In the genomic region with DNA sequence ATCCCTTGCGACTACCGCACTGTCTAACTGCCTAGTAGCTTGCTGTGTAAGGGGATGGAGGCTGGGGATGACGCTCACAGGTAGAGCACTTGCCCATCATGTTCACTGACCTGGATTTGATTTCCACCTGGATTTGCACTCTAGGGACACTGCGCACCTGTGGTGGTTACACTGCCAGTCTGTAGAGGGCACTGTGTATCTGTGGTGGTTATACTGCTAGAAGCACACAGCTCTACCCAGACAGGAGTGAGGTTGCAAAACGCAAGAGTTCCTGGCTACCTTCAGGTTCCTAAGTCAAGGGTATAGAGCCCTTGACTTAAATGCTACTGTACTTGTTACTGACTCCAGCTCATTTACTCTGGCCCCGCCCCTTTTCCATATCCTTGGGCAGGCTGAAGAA, we compare ENCODE assay signal across 11 mouse cellular contexts. TPM values are rescaled to one million over a fixed set of nuclear protein-coding genes. Genes with fewer than 3 reads are reported as not detected.
DNase-seq lines count a peak whose midpoint lies in the region; ATAC-seq and TF ChIP-seq lines count a peak whose summit lies in the region.
"Had no signal": no experiment of that assay in that cellular context is flagged by ENCODE, and none has a peak within 500 bp of the region (broad histone marks: within the 10 kb centered on the region; RNA-seq: fewer than 3 reads in every experiment).

No protein-coding gene starts in this region.

- H3K9me3 ChIP-seq in intestine, embryonic 15.5 days = no peaks in the 10 kb centered on the region
- no peaks in the 10 kb centered on the region for H3K9me3 ChIP-seq in intestine, embryonic 16.5 days (ENCODE audit: control insufficient read depth, low read length)
- H3K9me3 ChIP-seq in stomach, postnatal 0 days (ENCODE audit: control insufficient read depth, low read length) = no peaks in the 10 kb centered on the region

- no peak overlapping the region for H3K4me2 ChIP-seq in intestine, embryonic 15.5 days (replicated peaks)
- no peak overlapping the region for H3K4me2 ChIP-seq in intestine, embryonic 16.5 days (ENCODE audit: low read depth, low read length)
- H3K4me2 ChIP-seq in stomach, postnatal 0 days (replicated peaks; ENCODE audit: low read depth) = no peak overlapping the region

- peak; percentile 50; the same call in 1 of the 2 replicates for ATAC-seq in intestine, embryonic 15.5 days
- no peak; the same call in 1 of the 2 replicates for ATAC-seq in intestine, embryonic 16.5 days
- peak; percentile 75 for ATAC-seq in erythroblast, adult 5-6 weeks (replicated peaks; ENCODE audit: low FRiP score, poor library complexity, severe bottlenecking)
- ATAC-seq in stomach, postnatal 0 days (ENCODE audit: low FRiP score, low TSS enrichment) = peak; percentile 82
- ATAC-seq: inflammation-experienced regulatory T-cells, adult 6 months had no signal

- H3K4me1 ChIP-seq in intestine, embryonic 15.5 days (replicated peaks) = peaks cover 12% of the 10 kb centered on the region
- peaks cover 11% of the 10 kb centered on the region for H3K4me1 ChIP-seq in intestine, embryonic 16.5 days (ENCODE audit: control insufficient read depth, insufficient read depth, low read length)
- H3K4me1 ChIP-seq in stomach, postnatal 0 days (replicated peaks; ENCODE audit: control insufficient read depth, insufficient read depth) = no peaks in the 10 kb centered on the region; the same call in 1 of the 2 replicates

- no peaks in the 10 kb centered on the region for H3K36me3 ChIP-seq in intestine, embryonic 15.5 days
- H3K36me3 ChIP-seq in intestine, embryonic 16.5 days (ENCODE audit: control insufficient read depth, insufficient read depth, low read length) = no peaks in the 10 kb centered on the region
- H3K36me3 ChIP-seq in stomach, postnatal 0 days (ENCODE audit: control insufficient read depth, insufficient read depth, low read length) = no peaks in the 10 kb centered on the region

- no peak overlapping the region for H3K9ac ChIP-seq in intestine, embryonic 15.5 days
- H3K9ac ChIP-seq in intestine, embryonic 16.5 days (ENCODE audit: low read depth, low read length) = no peak overlapping the region
- no peak overlapping the region for H3K9ac ChIP-seq in stomach, postnatal 0 days (ENCODE audit: low read length)

- no peak for TF ChIP-seq EP300 in stomach, postnatal 0 days (optimal IDR thresholded peaks at IDR 0.05)

- peak; percentile 72 for TF ChIP-seq CTCF in stomach, postnatal 0 days (IDR thresholded peaks at IDR 0.05; ENCODE audit: low read depth)

- H3K4me3 ChIP-seq in intestine, embryonic 15.5 days (replicated peaks) = no peak overlapping the region
- no peak overlapping the region for H3K4me3 ChIP-seq in intestine, embryonic 16.5 days (ENCODE audit: low read length)
- H3K4me3 ChIP-seq in stomach, postnatal 0 days (ENCODE audit: low read depth, low read length) = no peak overlapping the region

- H3K27me3 ChIP-seq in intestine, embryonic 15.5 days (replicated peaks) = no peaks in the 10 kb centered on the region
- H3K27me3 ChIP-seq in intestine, embryonic 16.5 days (replicated peaks; ENCODE audit: control insufficient read depth, insufficient read depth, low read length) = no peaks in the 10 kb centered on the region
- no peaks in the 10 kb centered on the region for H3K27me3 ChIP-seq in stomach, postnatal 0 days (ENCODE audit: control insufficient read depth, insufficient read depth, low read length)

- no peak overlapping the region for H3K27ac ChIP-seq in intestine, embryonic 15.5 days
- no peak overlapping the region for H3K27ac ChIP-seq in intestine, embryonic 16.5 days (ENCODE audit: low read length)
- no peak overlapping the region for H3K27ac ChIP-seq in stomach, postnatal 0 days (replicated peaks)

- DNase-seq in thymus, postnatal 0 days (ENCODE audit: low spot score) = peak; percentile 50
- DNase-seq in thymus, postnatal 25 days = no peak
- DNase-seq in stomach, postnatal 0 days (ENCODE audit: low spot score) = no peak
- no peak for DNase-seq in spleen, postnatal 4 days (ENCODE audit: low spot score in 2 of 2)
- DNase-seq in adrenal gland, postnatal 36 days = no peak
- DNase-seq: adrenal gland, postnatal 10 days; cerebellum, postnatal 10 days had no signal

- 87% methylated on average over 6 of the region's 6 CpGs for WGBS in intestine, embryonic 15.5 days
- 87% methylated on average over 6 of the region's 6 CpGs for WGBS in intestine, embryonic 16.5 days
- WGBS in stomach, postnatal 0 days = 80% methylated on average over 6 of the region's 6 CpGs

RNA-seq across cellular contexts. Expression of a gene that starts 34.8 kb away (rescaled TPM):
- 69.9 and 72.4 TPM in 2 replicates for polyA plus RNA-seq in intestine, embryonic 15.5 days (2015; fragmentation: Nextera tagmentation; extraction: Ambion mirVana)
- 53.9 and 64.5 TPM in 2 replicates for polyA plus RNA-seq in intestine, embryonic 16.5 days (2015; fragmentation: Nextera tagmentation; extraction: Ambion mirVana)
- polyA plus RNA-seq in thymus, postnatal 0 days (2015; fragmentation: Nextera tagmentation; extraction: Ambion mirVana) = 47.5 and 52.3 TPM in 2 replicates
- 4.2 and 5.9 TPM in 2 replicates for total RNA-seq in erythroblast, adult 5-6 weeks (2015; ENCODE audit: low replicate concordance)
- 3.2 and 4.2 TPM in 2 replicates for total RNA-seq in erythroblast, adult 5-6 weeks (2017; ENCODE audit: low replicate concordance)
- 39.6 and 41.6 TPM in 2 replicates for polyA plus RNA-seq in stomach, postnatal 0 days (2015; fragmentation: Nextera tagmentation; extraction: Ambion mirVana)
- total RNA-seq in adrenal gland, postnatal 36 days (2021) = 10 to 100 TPM; 43.3 to 67.7 TPM

RNA-seq across cellular contexts. Expression of a gene that starts 35.0 kb away (rescaled TPM):
- polyA plus RNA-seq in intestine, embryonic 15.5 days (2015; fragmentation: Nextera tagmentation; extraction: Ambion mirVana) = 18.2 and 20.5 TPM in 2 replicates
- 16.7 and 18.1 TPM in 2 replicates for polyA plus RNA-seq in intestine, embryonic 16.5 days (2015; fragmentation: Nextera tagmentation; extraction: Ambion mirVana)
- polyA plus RNA-seq in thymus, postnatal 0 days (2015; fragmentation: Nextera tagmentation; extraction: Ambion mirVana) = 13.9 and 16.9 TPM in 2 replicates
- total RNA-seq in erythroblast, adult 5-6 weeks (2015; ENCODE audit: low replicate concordance) = 1.9 TPM in 2 replicates
- 2.9 and 3.9 TPM in 2 replicates for total RNA-seq in erythroblast, adult 5-6 weeks (2017; ENCODE audit: low replicate concordance)
- 9.4 and 10.0 TPM in 2 replicates for polyA plus RNA-seq in stomach, postnatal 0 days (2015; fragmentation: Nextera tagmentation; extraction: Ambion mirVana)
- 10 to 100 TPM in 1 of 2 experiments, 1 to 10 TPM in 1; 7.9 to 11.5 TPM for total RNA-seq in adrenal gland, postnatal 36 days (2021)

RNA-seq across cellular contexts. Expression of a gene that starts 36.7 kb away (rescaled TPM):
- polyA plus RNA-seq in intestine, embryonic 15.5 days (2015; fragmentation: Nextera tagmentation; extraction: Ambion mirVana) = 16.4 and 17.3 TPM in 2 replicates
- polyA plus RNA-seq in intestine, embryonic 16.5 days (2015; fragmentation: Nextera tagmentation; extraction: Ambion mirVana) = 10.1 and 13.7 TPM in 2 replicates
- 20.4 and 23.6 TPM in 2 replicates for polyA plus RNA-seq in thymus, postnatal 0 days (2015; fragmentation: Nextera tagmentation; extraction: Ambion mirVana)
- 5.4 and 6.1 TPM in 2 replicates for total RNA-seq in erythroblast, adult 5-6 weeks (2015; ENCODE audit: low replicate concordance)
- total RNA-seq in erythroblast, adult 5-6 weeks (2017; ENCODE audit: low replicate concordance) = 2.0 and 6.4 TPM in 2 replicates
- 15.1 and 16.4 TPM in 2 replicates for polyA plus RNA-seq in stomach, postnatal 0 days (2015; fragmentation: Nextera tagmentation; extraction: Ambion mirVana)
- total RNA-seq in adrenal gland, postnatal 36 days (2021) = 10 to 100 TPM; 47.3 to 53.3 TPM
